Mouse (Mus musculus) forebrain, embryonic 11.5 days (tissue): ENCODE results near the gene 1810024B03Rik. TPM values are rescaled to one million over a fixed set of nuclear protein-coding genes. Genes with fewer than 3 reads are reported as not detected.

Experiments
- ATAC-seq: fragments of 200-750 bp; cut with Nextera tagmentation; replicated peaks from 2 replicates; pipeline ENCODE4 v1.8.0; 2017; ENCODE audit warnings: moderate TSS enrichment; ENCODE audit not compliant: low FRiP score
- DNase-seq: peaks from one replicate; pipeline ENCODE4 v3.0.0-alpha.2; 2017; ENCODE audit warnings: low spot score
- H3K27ac ChIP-seq: fragments of 300-500 bp; sonication (generic); 2 replicates; pipeline ENCODE4 v1.5.1; 2014; ENCODE audit warnings: low read depth, low read length
- H3K27me3 ChIP-seq: fragments of 300-500 bp; sonication (generic); 2 replicates; pipeline ENCODE4 v1.6.1; 2014; ENCODE audit warnings: mild to moderate bottlenecking, low read length, mixed read lengths; ENCODE audit not compliant: control insufficient read depth, insufficient read depth
- H3K36me3 ChIP-seq: fragments of 300-500 bp; sonication (generic); 2 replicates; pipeline ENCODE4 v1.6.1; 2014; ENCODE audit warnings: mild to moderate bottlenecking, low read length, moderate library complexity, mixed read lengths; ENCODE audit not compliant: control insufficient read depth, insufficient read depth
- H3K4me1 ChIP-seq: fragments of 300-500 bp; sonication (generic); replicated peaks from 2 replicates; pipeline ENCODE4 v1.6.1; 2014; ENCODE audit warnings: low read length, mixed read lengths; ENCODE audit not compliant: control insufficient read depth, insufficient read depth
- H3K4me2 ChIP-seq: fragments of 300-500 bp; sonication (generic); 2 replicates; pipeline ENCODE4 v1.6.1; 2014; ENCODE audit warnings: low read depth, mild to moderate bottlenecking, low read length, moderate library complexity, mixed read lengths; ENCODE audit not compliant: severe bottlenecking
- H3K4me3 ChIP-seq: fragments of 300-500 bp; sonication (generic); 2 replicates; pipeline ENCODE4 v1.5.1; 2014; ENCODE audit warnings: low read depth, low read length
- H3K9ac ChIP-seq: fragments of 300-500 bp; sonication (generic); 2 replicates; pipeline ENCODE4 v1.6.1; 2014; ENCODE audit warnings: low read length
- H3K9me3 ChIP-seq: fragments of 300-500 bp; sonication (generic); 2 replicates; pipeline ENCODE4 v1.6.1; 2016; ENCODE audit warnings: low read length, mixed read lengths; ENCODE audit not compliant: control insufficient read depth
- WGBS: fragments of 180-500 bp; shearing (Covaris S2); extraction: QIAGEN DNeasy Blood & Tissue Kit; methylation state at CpG from one replicate; pipeline ENCODE4 v1.1.7; 2014; 5-methylcytosine and 5-hydroxymethylcytosine counted together
- polyA plus RNA-seq: library from polyadenylated mRNA; unstranded; fragments of >200 nt; fragmentation: Nextera tagmentation; extraction: Ambion mirVana; gene quantifications from 2 replicates; pipeline ENCODE4 v1.2.1, GENCODE M21; 2014

Gene 1810024B03Rik
- polyA plus RNA-seq, 1 experiment from 2014 or later, result 2.9 TPM

DNA sequence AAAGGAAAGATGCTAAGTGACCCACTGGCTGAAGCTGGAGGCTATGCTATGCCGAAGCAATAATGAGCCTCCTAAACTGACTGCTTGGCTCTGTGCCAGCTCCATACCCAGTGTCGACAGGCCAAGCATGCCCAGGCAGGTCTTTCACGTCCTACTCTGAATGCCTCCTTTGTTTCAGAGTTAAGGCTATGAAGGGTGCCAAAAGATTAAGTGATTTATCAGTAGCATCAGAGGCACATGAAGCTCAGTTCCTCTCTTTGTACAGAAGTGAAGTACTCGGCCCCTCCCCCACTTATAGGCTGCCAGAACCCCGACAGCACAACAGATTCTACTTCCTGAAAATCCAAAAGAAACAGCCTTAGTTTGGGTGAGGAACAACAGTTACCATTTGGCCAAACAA lies 71.1 kb downstream of the 1810024B03Rik start:
- peak overlapping the region; percentile 75; the same call in 1 of the 2 replicates for H3K27ac ChIP-seq
- ATAC-seq (peak; percentile 70), DNase-seq (peak; percentile 85)
- no peaks in the 10 kb centered on the region for H3K9me3 ChIP-seq
- H3K4me2 ChIP-seq, result no peak overlapping the region
- H3K27me3 ChIP-seq, result no peaks in the 10 kb centered on the region
- 22% methylated on average over 5 of the region's 5 CpGs for WGBS
- no peaks in the 10 kb centered on the region; the same call in 1 of the 2 replicates for H3K36me3 ChIP-seq
- peaks cover 11% of the 10 kb centered on the region for H3K4me1 ChIP-seq
- peak overlapping the region; percentile 35 for H3K9ac ChIP-seq
- no peak overlapping the region for H3K4me3 ChIP-seq

Other genes with a start within 250 kb of the 1810024B03Rik start
- gene Ap4e1, start 199.6 kb downstream of the 1810024B03Rik start, polyA plus RNA-seq, result 11.3 and 13.1 TPM in 2 replicates
- gene Blvra, start 137.6 kb downstream of the 1810024B03Rik start, polyA plus RNA-seq, result 15.2 and 20.3 TPM in 2 replicates
- gene Ncaph, start 74.3 kb downstream of the 1810024B03Rik start, polyA plus RNA-seq, result 130 and 132 TPM in 2 replicates
- gene Itpripl1, start 64.8 kb downstream of the 1810024B03Rik start, polyA plus RNA-seq, result 22.5 and 23.5 TPM in 2 replicates
- 113 and 115 TPM in 2 replicates for gene Snrnp200, start 106 bp upstream of the 1810024B03Rik start, polyA plus RNA-seq
- 46.3 and 55.6 TPM in 2 replicates for gene Ciao1, start 39.5 kb upstream of the 1810024B03Rik start, polyA plus RNA-seq
- gene Tmem127, start 39.6 kb upstream of the 1810024B03Rik start, polyA plus RNA-seq, result 23.0 and 25.7 TPM in 2 replicates
- 95.0 and 102 TPM in 2 replicates for gene Stard7, start 61.9 kb upstream of the 1810024B03Rik start, polyA plus RNA-seq
- gene Dusp2, start 127.9 kb upstream of the 1810024B03Rik start, polyA plus RNA-seq, result 3.9 and 5.2 TPM in 2 replicates
- not detected in 2 replicates for gene Astl, start 130.4 kb upstream of the 1810024B03Rik start, polyA plus RNA-seq
- gene Adra2b, start 154.9 kb upstream of the 1810024B03Rik start, polyA plus RNA-seq, result 3.4 and 4.1 TPM in 2 replicates
- 0.16 and 0.40 TPM in 2 replicates for gene Gpat2, start 216.9 kb upstream of the 1810024B03Rik start, polyA plus RNA-seq
- gene Fahd2a, start 236.3 kb upstream of the 1810024B03Rik start, polyA plus RNA-seq, result 25.8 and 26.0 TPM in 2 replicates